Mouse (Mus musculus) liver, embryonic 14.5 days (tissue): ENCODE measurements around the gene Miga2.

ENCODE experiments used
- CTCF ChIP-seq: IDR thresholded peaks from 2 replicates; pipeline ENCODE4 v1.5.1; 2016; ENCODE audit warnings: antibody characterized with exemption, low read depth, control low read depth
- EP300 ChIP-seq: IDR thresholded peaks from 2 replicates; pipeline ENCODE4 v1.6.1; 2016; ENCODE audit warnings: antibody characterized with exemption, low read depth

DNA sequence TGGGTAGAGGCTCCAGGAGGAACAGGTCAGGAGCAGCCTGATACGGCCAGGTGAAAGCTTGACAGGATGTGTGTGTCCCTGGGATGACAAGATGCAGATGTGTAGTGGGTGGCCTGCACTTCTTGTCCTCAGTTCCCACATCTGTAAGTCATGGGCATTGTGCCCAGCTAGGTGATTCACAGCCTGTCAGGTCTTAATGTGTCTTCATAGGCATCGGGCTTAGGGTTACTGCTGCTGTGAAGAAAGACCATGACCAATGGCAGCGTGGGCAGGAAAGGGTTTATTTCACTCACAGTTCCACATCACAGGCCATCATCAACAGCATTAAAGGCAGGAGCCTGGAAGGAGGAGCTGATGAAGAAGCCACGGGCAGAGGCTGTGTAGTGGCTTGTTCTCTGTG lies 21.6 kb downstream of the Miga2 start:
- TF ChIP-seq CTCF: no peak
- no peak for TF ChIP-seq EP300
